Comparison of ENCODE assay signal across 8 mouse cellular contexts in the genomic region with DNA sequence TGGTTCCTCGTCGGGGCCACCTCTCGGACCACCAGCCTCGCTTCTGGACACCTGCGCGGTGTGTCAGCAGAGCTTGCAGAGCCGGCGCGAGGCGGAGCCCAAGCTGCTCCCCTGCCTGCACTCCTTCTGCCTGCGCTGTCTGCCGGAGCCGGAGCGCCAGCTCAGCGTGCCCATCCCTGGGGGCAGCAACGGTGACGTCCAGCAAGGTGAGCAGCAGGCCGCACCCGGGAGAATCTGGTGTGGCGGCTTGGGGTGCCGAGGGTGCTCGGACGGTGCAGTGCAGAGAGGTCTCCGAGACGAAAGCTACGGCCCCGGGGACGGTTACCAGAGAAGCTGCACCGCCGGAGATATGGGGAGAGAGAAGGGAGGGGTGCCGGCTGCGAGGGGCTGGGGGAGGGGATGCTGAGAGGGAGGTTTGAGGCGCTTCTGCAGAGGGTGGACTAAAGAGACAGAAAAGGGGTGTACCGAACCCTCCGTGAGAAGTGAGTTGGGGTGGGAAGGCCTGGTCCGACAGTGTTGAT. TPM values are rescaled to one million over a fixed set of nuclear protein-coding genes. Genes with fewer than 3 reads are reported as not detected.
A peak's percentile ranks its signal among the peaks of the same experiment; 100 is the strongest.
DNase-seq lines count a peak whose midpoint lies in the region; ATAC-seq and TF ChIP-seq lines count a peak whose summit lies in the region.

No protein-coding gene starts in this region.

- TF ChIP-seq CTCF in left cerebral cortex, adult 2 months (IDR thresholded peaks at IDR 0.05): no peak

- ATAC-seq in hindbrain, embryonic 12.5 days (ENCODE audit: low FRiP score): peak; percentile 74

- intact Hi-C loops in left cerebral cortex, adult 2 months (cut with DNase I): loop anchor here (5.0 kb wide), 1 partner anchor 52 kb away; no protein-coding TSS in a partner anchor

- H3K9ac ChIP-seq in hindbrain, embryonic 12.5 days: peak overlapping the region; percentile 100

- WGBS in hindbrain, embryonic 12.5 days: under 1% methylated on average over 36 of the region's 36 CpGs
- WGBS in macrophage (ENCODE audit: missing documents): under 1% methylated on average over 36 of the region's 36 CpGs

- H3K9me3 ChIP-seq in hindbrain, embryonic 12.5 days (replicated peaks): no peaks in the 10 kb centered on the region

- peaks cover 7% of the 10 kb centered on the region; the same call in 1 of the 2 replicates for H3K36me3 ChIP-seq in hindbrain, embryonic 12.5 days
- no peaks in the 10 kb centered on the region for H3K36me3 ChIP-seq in macrophage (ENCODE audit: inconsistent target)

- no peaks in the 10 kb centered on the region for H3K27me3 ChIP-seq in hindbrain, embryonic 12.5 days

- H3K4me1 ChIP-seq in hindbrain, embryonic 12.5 days: peaks cover 22% of the 10 kb centered on the region

- peak overlapping the region; percentile 98 for H3K27ac ChIP-seq in hindbrain, embryonic 12.5 days
- peak overlapping the region; percentile 97 for H3K27ac ChIP-seq in left cerebral cortex, adult 2 months
- H3K27ac ChIP-seq in macrophage: no peak overlapping the region

- H3K4me3 ChIP-seq in hindbrain, embryonic 12.5 days: peak overlapping the region; percentile 99
- H3K4me3 ChIP-seq in left cerebral cortex, adult 2 months: peak overlapping the region; percentile 91
- peak overlapping the region; percentile 71 for H3K4me3 ChIP-seq in macrophage (ENCODE audit: inconsistent target)

- peaks cover 52% of the 10 kb centered on the region for H3K79me2 ChIP-seq in macrophage (ENCODE audit: inconsistent target)

- peak; percentile 62 for DNase-seq in Muller cell, postnatal 12 days (ENCODE audit: inconsistent ontology term)
- DNase-seq in cerebellum, adult 8-10 months: peak; percentile 57
- DNase-seq in forelimb bud, embryonic 11.5 days (ENCODE audit: low read depth, low spot score): peak; percentile 19
- peak; percentile 52 to 54 for DNase-seq in left cerebral cortex, adult 2 months (ENCODE audit: extremely low spot score in 1 of 2, low spot score in 2 of 2)
- peak; percentile 57 for DNase-seq in right cerebral cortex, adult 18-20 months
- DNase-seq in urinary bladder, adult 2 months (ENCODE audit: low spot score): peak; percentile 49

- peak overlapping the region; percentile 82 for H3K4me2 ChIP-seq in hindbrain, embryonic 12.5 days (replicated peaks)

RNA-seq across cellular contexts. Expression of a gene that starts 1.2 kb away (rescaled TPM):
- polyA plus RNA-seq in hindbrain, embryonic 12.5 days (2016; fragmentation: Nextera tagmentation; extraction: Ambion mirVana): 39.2 and 42.6 TPM in 2 replicates
- 10 to 100 TPM; 56.5 to 56.7 TPM for total RNA-seq in left cerebral cortex, adult 2 months (2021)
- total RNA-seq in macrophage (2018; cell fraction: chromatin; rRNA removed): 10 to 100 TPM; 27.1 to 86.9 (median 61.9) TPM
- total RNA-seq in macrophage (2018; cell fraction: cytosol; rRNA removed): 10 to 100 TPM; 14.2 to 25.9 (median 18.3) TPM
- total RNA-seq in macrophage (2018; cell fraction: nucleus; rRNA removed): 10 to 100 TPM; 16.2 to 60.5 (median 36.2) TPM
- 15.4 to 24.5 TPM (median 16.6 TPM) in 3 replicates for polyA plus RNA-seq in macrophage (2018)
- 10.8 and 12.7 TPM in 2 replicates for polyA plus RNA-seq in urinary bladder, adult 2 months (2012; rRNA removed)
